Mouse (Mus musculus): ENCODE results near the gene Gdi1. TPM values are rescaled to one million over a fixed set of nuclear protein-coding genes. Genes with fewer than 3 reads are reported as not detected.

Gene Gdi1
- 10 to 100 TPM; 30.6 to 36.0 TPM for total RNA-seq (2021)
- long read RNA-seq, experiment 1, transcript Gdi1-201 (11 exons, 2,666 nt) = major isoform, 47 of 75 reads
- long read RNA-seq, experiment 1, partial matches to known transcripts = 3 of 75 reads
- long read RNA-seq, experiment 1, other reads (novel, unspliced or antisense) = 20 of 75 reads
- long read RNA-seq, experiment 2, transcript Gdi1-201 (11 exons, 2,666 nt) = major isoform, 48 of 57 reads
- long read RNA-seq, experiment 2, partial matches to known transcripts = 0 of 57 reads
- long read RNA-seq, experiment 2, other reads (novel, unspliced or antisense) = 8 of 57 reads

GRCm38 (mm10) chrX:74304867-74305700 lies at the start of gene Gdi1:
Gene Gdi1 (plus strand): TSS chrX:74304998.
- peak; percentile 81 for DNase-seq
- intact Hi-C loops (cut with DNase I) = loop anchor here (5.0 kb wide), 1 partner anchor 62 kb away; no protein-coding TSS in a partner anchor
- TF ChIP-seq CTCF (IDR thresholded peaks at IDR 0.05) = peak; percentile 45
- Histone ChIP-seq H3K4me3 (peak within 1 kb of the TSS; percentile 86), H3K27ac (peak within 1 kb of the TSS; percentile 97)

DNA sequence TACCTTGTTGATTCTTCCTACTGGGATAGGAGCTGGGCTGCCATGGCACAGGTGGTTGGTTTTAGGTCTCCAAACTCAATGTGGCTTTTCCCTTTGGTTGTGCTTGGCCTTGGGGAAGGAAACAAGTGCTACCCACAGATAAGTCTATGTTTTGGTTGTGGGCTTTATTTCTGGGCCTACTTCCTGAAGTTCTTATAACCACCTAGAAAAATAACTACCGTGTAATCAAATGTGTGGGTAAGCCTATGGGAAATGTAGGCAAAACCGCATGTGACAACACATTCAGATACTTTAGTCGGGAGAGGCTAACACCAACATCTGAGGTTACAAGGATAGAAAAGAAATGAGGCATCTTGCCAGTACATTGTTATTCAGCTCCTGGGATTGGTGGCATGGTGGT lies 47.1 kb upstream of the Gdi1 start:
- DNase-seq = no peak
- intact Hi-C loops (cut with DNase I) = no loop called here
- Histone ChIP-seq H3K4me3 (no peak overlapping the region), H3K27ac (no peak overlapping the region)
- TF ChIP-seq CTCF (IDR thresholded peaks at IDR 0.05) = no peak

DNA sequence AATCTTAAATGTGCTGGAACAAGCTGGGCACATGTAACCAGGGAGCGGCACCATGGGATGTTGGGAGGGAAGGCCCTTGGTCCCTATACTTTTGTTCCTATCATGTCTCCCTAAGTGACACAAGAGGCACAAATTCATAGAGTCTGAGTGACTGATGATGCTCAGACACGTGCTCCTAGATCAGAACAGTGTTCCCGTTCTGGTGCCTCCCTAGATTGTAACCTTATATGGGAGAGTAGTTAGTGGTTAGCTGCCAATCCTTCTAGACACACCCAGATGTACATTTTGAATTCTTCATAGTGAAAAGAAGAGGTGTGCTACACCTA lies 35.1 kb upstream of the Gdi1 start:
- intact Hi-C loops (cut with DNase I) = loop anchor here (5.0 kb wide), 1 partner anchor 43 kb away; the partner anchor contains the start of gene Fam50a
- no peak for TF ChIP-seq CTCF (IDR thresholded peaks at IDR 0.05)
- Histone ChIP-seq H3K27ac (peak overlapping the region; percentile 99), H3K4me3 (peak overlapping the region; percentile 73)
- DNase-seq = no peak

DNA sequence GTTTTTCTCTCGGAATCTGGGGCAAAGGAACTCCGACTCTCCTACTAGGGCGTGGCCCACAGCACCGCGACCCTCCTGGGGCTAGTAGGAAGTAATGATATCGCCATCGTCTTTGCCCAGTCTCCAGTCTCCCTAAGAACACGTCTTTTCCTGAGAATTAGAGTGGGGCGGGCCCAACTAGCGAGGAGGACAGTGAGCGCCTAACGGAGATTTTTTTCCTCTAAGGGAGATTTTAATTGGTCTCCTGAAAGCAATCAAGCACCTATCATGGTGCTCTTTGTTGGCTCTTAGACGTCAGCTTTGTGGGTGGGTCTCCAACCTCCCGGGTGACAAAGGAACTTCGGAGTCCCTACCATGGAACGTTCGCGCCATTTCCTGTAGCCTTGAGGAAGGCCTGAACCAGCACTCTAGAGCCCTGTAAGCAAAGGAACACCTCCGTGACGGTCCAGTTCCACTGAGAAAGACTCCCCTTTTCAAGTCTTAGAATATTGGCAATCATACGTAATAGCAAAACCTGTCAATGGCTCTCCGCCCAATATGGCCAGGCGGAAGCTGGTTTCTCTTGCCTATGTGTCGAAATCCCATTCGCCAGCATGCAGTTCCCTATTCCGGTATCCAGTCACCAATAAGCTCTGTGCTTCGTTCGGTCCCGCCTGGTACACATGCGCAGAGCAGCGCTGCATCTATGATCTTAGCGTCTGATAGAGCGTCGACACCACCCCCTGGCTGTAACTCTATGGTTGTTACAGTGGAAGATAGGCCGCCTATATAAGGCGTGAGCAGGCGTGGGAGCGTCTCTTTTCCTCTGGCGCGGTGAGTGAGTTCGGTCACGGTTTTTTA lies 34.5 kb upstream of the Gdi1 start, which contains the start of gene Rpl10:
TSS of gene Rpl10 (plus strand) at position 751 of the 840 bp plus-strand sequence.
- peak within 1 kb of the TSS; percentile 99 for H3K27ac ChIP-seq
- peak within 1 kb of the TSS; percentile 79 for H3K4me3 ChIP-seq
- peak; percentile 94 for DNase-seq
- peak; percentile 42 for TF ChIP-seq CTCF (IDR thresholded peaks at IDR 0.05)
- intact Hi-C loops (cut with DNase I) = loop anchor here (5.0 kb wide), 1 partner anchor 42 kb away; the partner anchor contains the start of gene Fam50a

DNA sequence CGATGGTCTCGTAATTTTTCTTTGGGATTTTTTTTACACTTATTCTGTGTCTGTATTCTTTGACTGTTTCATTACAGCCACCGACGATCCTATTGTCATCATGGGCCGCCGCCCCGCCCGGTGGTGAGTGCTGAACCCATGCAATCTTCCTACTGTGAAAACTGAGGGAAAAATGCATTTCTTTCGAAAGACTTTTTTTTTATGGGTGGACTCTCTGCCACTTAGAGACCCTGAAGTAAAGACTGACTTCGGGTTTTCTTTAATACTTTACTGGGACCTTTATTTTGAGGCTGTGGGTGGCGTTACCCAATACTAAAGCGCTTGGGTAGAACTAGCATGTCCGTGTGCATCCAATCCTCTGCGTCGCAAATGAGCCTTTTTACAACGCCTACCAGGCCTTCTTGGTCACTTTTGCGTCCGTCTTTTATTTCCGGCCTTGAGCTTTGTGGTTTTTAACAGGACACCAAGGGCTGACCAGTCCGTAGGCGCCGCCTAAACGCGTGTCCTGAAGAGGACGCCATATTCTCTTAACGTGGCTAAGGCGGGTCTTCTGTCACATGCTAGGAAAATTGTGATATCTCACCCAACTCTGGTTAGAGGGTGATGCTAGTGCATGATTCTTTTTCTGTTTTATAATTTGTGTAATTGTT lies 33.8 kb upstream of the Gdi1 start:
- Histone ChIP-seq H3K4me3 (peak overlapping the region; percentile 79), H3K27ac (peak overlapping the region; percentile 88)
- peak; percentile 57 for DNase-seq
- TF ChIP-seq CTCF (IDR thresholded peaks at IDR 0.05) = no peak
- intact Hi-C loops (cut with DNase I) = loop anchor here (5.0 kb wide), 1 partner anchor 41 kb away; the partner anchor contains the start of gene Fam50a

DNA sequence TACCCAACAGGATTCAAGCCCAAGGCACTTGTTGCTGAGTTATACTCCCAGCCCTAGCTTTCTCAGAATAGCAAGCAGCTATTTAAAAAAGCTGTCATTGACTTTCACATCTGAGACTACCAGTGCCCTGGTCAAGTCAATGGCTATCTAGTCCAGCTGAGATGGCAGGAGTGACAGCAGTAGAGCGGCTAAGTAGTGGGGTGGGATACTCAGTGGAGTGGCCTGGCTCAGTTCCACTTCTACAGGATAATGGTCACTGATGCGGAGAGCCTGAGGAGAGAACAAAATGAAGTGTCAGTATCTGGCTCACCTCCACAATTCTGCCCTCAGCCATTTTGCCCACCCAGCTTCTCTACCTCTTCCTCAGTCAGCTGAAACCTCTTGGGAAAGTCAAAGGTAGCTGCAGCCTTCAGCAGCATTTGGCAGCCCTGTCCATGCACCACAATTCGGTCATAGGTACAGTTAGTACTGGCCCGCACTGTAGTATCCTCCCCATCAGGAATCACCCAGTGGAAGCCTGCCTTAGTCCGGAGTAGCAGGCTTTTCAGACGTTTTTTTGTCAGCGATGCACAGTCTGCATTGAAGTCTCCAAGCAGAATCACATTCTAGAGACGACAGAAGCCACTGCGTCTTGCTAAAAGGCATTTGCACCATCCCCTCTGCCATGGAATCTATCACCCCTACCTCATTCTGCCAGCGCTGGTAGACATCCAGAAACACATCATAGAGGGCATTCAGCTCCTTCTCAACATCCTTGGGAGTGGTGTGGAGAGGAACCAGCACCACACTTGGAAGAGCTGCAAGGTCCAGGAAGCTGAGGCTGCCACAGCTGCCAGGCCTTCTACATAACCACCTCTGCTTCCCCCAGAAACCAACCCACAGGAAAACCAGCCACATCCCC lies 31.1 kb upstream of the Gdi1 start:
- H3K27ac ChIP-seq = peak overlapping the region; percentile 16; the same call in 1 of the 2 replicates
- no peak overlapping the region for H3K4me3 ChIP-seq
- intact Hi-C loops (cut with DNase I) = loop anchor here (5.0 kb wide), 1 partner anchor 39 kb away; the partner anchor contains the start of gene Fam50a
- no peak for TF ChIP-seq CTCF (IDR thresholded peaks at IDR 0.05)
- DNase-seq = no peak

DNA sequence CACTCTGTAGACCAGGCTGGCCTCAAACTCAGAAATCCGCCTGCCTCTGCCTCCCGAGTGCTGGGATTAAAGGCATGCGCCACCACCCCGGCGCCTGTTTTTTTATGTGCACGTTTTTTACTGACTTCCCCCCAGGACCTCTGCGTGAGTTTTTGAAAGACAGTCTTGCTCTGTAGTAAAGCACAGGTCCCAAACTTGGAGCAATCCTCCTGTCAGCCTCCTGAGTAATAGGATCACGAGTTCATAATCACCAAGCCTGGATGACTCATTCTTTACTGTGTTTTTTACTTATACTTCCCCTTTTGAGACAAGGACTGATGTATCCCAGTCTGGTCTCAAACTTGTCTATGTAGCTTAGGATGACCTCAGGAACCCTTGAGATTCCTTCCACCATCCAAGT lies 26.9 kb upstream of the Gdi1 start:
- no peak overlapping the region for H3K27ac ChIP-seq
- intact Hi-C loops (cut with DNase I) = no loop called here
- H3K4me3 ChIP-seq = peak overlapping the region; percentile 23; the same call in 1 of the 2 replicates

DNA sequence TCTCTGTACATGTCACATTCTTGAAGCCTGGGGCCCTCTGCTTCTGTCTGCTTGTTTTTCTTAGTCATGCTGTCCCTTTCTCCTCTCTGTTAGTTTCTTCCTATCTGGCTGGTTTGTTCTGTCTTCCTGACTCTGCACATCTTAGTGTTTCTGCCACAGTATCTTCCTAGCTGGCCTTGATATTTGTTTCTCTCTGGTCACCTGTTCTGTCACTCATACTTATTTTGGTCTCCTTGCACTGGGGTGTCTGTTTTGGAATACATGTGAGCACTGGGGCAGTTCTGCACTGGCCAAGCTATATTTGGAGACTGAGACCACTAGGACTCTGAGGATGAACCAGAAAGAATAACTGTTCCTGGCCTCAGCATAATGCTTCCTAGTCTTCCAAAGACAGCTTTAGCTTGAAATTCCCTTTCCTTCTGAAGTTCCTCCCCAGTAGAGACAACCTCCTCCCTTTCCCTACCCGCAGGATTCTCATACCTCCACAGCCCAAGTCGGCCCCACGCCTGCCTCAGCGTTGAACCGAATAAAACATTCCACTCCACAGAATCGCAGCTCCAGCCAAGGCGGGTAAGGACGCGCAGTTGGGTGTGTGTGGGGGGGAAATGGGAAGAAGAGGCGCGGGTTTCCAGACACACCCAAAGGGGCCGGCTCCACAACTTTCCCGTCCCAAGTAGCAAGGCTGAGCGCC lies 23.6 kb upstream of the Gdi1 start:
- intact Hi-C loops (cut with DNase I) = no loop called here
- DNase-seq = no peak
- Histone ChIP-seq H3K27ac (peak overlapping the region; percentile 96), H3K4me3 (peak overlapping the region; percentile 86)
- no peak for TF ChIP-seq CTCF (IDR thresholded peaks at IDR 0.05)

More for the DNA sequence above, 26.9 kb upstream of the Gdi1 start:
- TF ChIP-seq CTCF (IDR thresholded peaks at IDR 0.05) = no peak
- no peak for DNase-seq

GRCm38 (mm10) chrX:74281732-74282394 lies 22.9 kb upstream of the Gdi1 start, which contains the start of the genes Taz and Dnase1l1:
Gene Taz (plus strand): TSS chrX:74281912.
Gene Dnase1l1 (minus strand): TSS chrX:74282337.
- TF ChIP-seq CTCF (IDR thresholded peaks at IDR 0.05) = no peak
- peak within 1 kb of the TSS; percentile 86 for H3K4me3 ChIP-seq
- peak; percentile 91 for DNase-seq
- peak within 1 kb of the TSS; percentile 96 for H3K27ac ChIP-seq
- intact Hi-C loops (cut with DNase I) = no loop called here

Measured in gastrocnemius, adult 2 months (tissue).